Mouse (Mus musculus) kidney, adult 18-20 months (tissue): ENCODE measurements around the gene Ccdc155.
A peak's percentile ranks its signal among the peaks of the same experiment; 100 is the strongest.
"Not testable (repeated sequence)": the region's sequence is repeated elsewhere in the genome, so short reads cannot be mapped to it uniquely, and the experiment has no call there.

Experiments used
- DNase-seq: peaks from one replicate; pipeline ENCODE4 v3.0.0; 2021

The Ccdc155 gene

GRCm38 (mm10) chr7:45162551-45162950 lies 42.1 kb downstream of the Ccdc155 start:
- DNase-seq, result no peak

GRCm38 (mm10) chr7:45161612-45162473 lies 42.8 kb downstream of the Ccdc155 start:
- DNase-seq, result peak; percentile 92

- DNase-seq, result no peak
Measured at GRCm38 (mm10) chr7:45160866-45161265, 43.8 kb downstream of the Ccdc155 start.

GRCm38 (mm10) chr7:45160316-45160800 lies 44.3 kb downstream of the Ccdc155 start:
- no peak for DNase-seq

GRCm38 (mm10) chr7:45158991-45159390 lies 45.7 kb downstream of the Ccdc155 start:
- no peak for DNase-seq

GRCm38 (mm10) chr7:45157459-45157858 lies 47.2 kb downstream of the Ccdc155 start:
- no peak for DNase-seq

- DNase-seq, result no peak
Measured at GRCm38 (mm10) chr7:45156206-45156605, 48.5 kb downstream of the Ccdc155 start.

- DNase-seq, result no peak
Measured at GRCm38 (mm10) chr7:45155590-45155989, 49.1 kb downstream of the Ccdc155 start.

- peak; percentile 49 for DNase-seq
Measured at GRCm38 (mm10) chr7:45154993-45155514, 49.6 kb downstream of the Ccdc155 start.

GRCm38 (mm10) chr7:45154096-45154992 lies 50.3 kb downstream of the Ccdc155 start, which contains the start of the genes Pih1d1 and Aldh16a1:
Gene Pih1d1 (plus strand): TSS chr7:45154303.
Gene Aldh16a1 (minus strand): TSS chr7:45154584.
- DNase-seq, result peak; percentile 99

- no peak for DNase-seq
Measured at GRCm38 (mm10) chr7:45153586-45153985, 51.1 kb downstream of the Ccdc155 start.

GRCm38 (mm10) chr7:45153052-45153451 lies 51.6 kb downstream of the Ccdc155 start:
- not testable (repeated sequence) for DNase-seq

GRCm38 (mm10) chr7:45151303-45151702 lies 53.4 kb downstream of the Ccdc155 start:
- DNase-seq, result no peak

- no peak for DNase-seq
Measured at GRCm38 (mm10) chr7:45150321-45150720, 54.4 kb downstream of the Ccdc155 start.

- no peak for DNase-seq
Measured at GRCm38 (mm10) chr7:45149545-45149944, 55.1 kb downstream of the Ccdc155 start.

GRCm38 (mm10) chr7:45148534-45149098 lies 56.1 kb downstream of the Ccdc155 start:
- DNase-seq, result no peak

GRCm38 (mm10) chr7:45147899-45148298 lies 56.8 kb downstream of the Ccdc155 start:
- peak; percentile 53 for DNase-seq

GRCm38 (mm10) chr7:45147267-45147666 lies 57.4 kb downstream of the Ccdc155 start:
- peak; percentile 46 for DNase-seq

- no peak for DNase-seq
Measured at GRCm38 (mm10) chr7:45145460-45145859, 59.2 kb downstream of the Ccdc155 start.

- no peak for DNase-seq
Measured at GRCm38 (mm10) chr7:45144368-45145174, 60.1 kb downstream of the Ccdc155 start.

- no peak for DNase-seq
Measured at GRCm38 (mm10) chr7:45141914-45142313, 62.8 kb downstream of the Ccdc155 start.

- no peak for DNase-seq
Measured at GRCm38 (mm10) chr7:45141319-45141718, 63.4 kb downstream of the Ccdc155 start.
